In genomic region chr4:136526412-136526811, GRCm38 (mm10) we compare ENCODE assay signal across 9 mouse cellular contexts. TPM values are rescaled to one million over a fixed set of nuclear protein-coding genes. Genes with fewer than 3 reads are reported as not detected.
DNase-seq lines count a peak whose midpoint lies in the region; ATAC-seq lines count a peak whose summit lies in the region.
"Had no signal": no experiment of that assay in that cellular context is flagged by ENCODE, and none has a peak within 500 bp of the region (broad histone marks: within the 10 kb centered on the region; RNA-seq: fewer than 3 reads in every experiment).

No protein-coding gene starts in this region.

- H3K4me3 ChIP-seq in heart, embryonic 12.5 days = no peak overlapping the region
- no peak overlapping the region for H3K4me3 ChIP-seq in heart, embryonic 15.5 days
- H3K4me3 ChIP-seq: limb, embryonic 13.5 days had no signal

- H3K9ac ChIP-seq in heart, embryonic 12.5 days = no peak overlapping the region
- H3K9ac ChIP-seq in heart, embryonic 15.5 days = no peak overlapping the region
- H3K9ac ChIP-seq: limb, embryonic 13.5 days had no signal

- peaks cover 22% of the 10 kb centered on the region for H3K36me3 ChIP-seq in heart, embryonic 12.5 days
- peaks cover 3% of the 10 kb centered on the region; the same call in 1 of the 2 replicates for H3K36me3 ChIP-seq in heart, embryonic 15.5 days

- H3K4me1 ChIP-seq in heart, embryonic 12.5 days (replicated peaks) = no peaks in the 10 kb centered on the region
- no peaks in the 10 kb centered on the region; the same call in 1 of the 2 replicates for H3K4me1 ChIP-seq in heart, embryonic 15.5 days (replicated peaks)
- H3K4me1 ChIP-seq: limb, embryonic 13.5 days had no signal

- H3K4me2 ChIP-seq in heart, embryonic 12.5 days = no peak overlapping the region
- no peak overlapping the region for H3K4me2 ChIP-seq in heart, embryonic 15.5 days
- H3K4me2 ChIP-seq: limb, embryonic 13.5 days had no signal

- no peak overlapping the region for H3K27ac ChIP-seq in heart, embryonic 12.5 days (ENCODE audit: poor library complexity, severe bottlenecking)
- no peak overlapping the region for H3K27ac ChIP-seq in heart, embryonic 15.5 days
- H3K27ac ChIP-seq: limb, embryonic 13.5 days had no signal

- DNase-seq in heart, adult 18-20 months = peak; percentile 58 to 78
- DNase-seq in Muller cell, postnatal 12 days (ENCODE audit: inconsistent ontology term) = peak; percentile 26
- DNase-seq in cerebellum, postnatal 14 days = peak; percentile 77 to 82
- peak; percentile 82 for DNase-seq in kidney, postnatal 10 days
- peak; percentile 63 for DNase-seq in lung, postnatal 10 days
- DNase-seq in skeletal muscle tissue, adult 2 months (ENCODE audit: low read depth, low spot score) = peak; percentile 27

- WGBS in heart, embryonic 12.5 days = 18% methylated on average over 4 of the region's 4 CpGs
- WGBS in heart, embryonic 15.5 days = 24% methylated on average over 4 of the region's 4 CpGs

- no peaks in the 10 kb centered on the region for H3K27me3 ChIP-seq in heart, embryonic 12.5 days (replicated peaks)
- no peaks in the 10 kb centered on the region for H3K27me3 ChIP-seq in heart, embryonic 15.5 days
- H3K27me3 ChIP-seq: limb, embryonic 13.5 days had no signal

- no peaks in the 10 kb centered on the region for H3K9me3 ChIP-seq in heart, embryonic 12.5 days (replicated peaks)
- no peaks in the 10 kb centered on the region for H3K9me3 ChIP-seq in heart, embryonic 15.5 days (replicated peaks)
- H3K9me3 ChIP-seq: limb, embryonic 13.5 days had no signal

- no peak for ATAC-seq in heart, embryonic 12.5 days (ENCODE audit: insufficient number of reproducible peaks, low FRiP score)
- peak; percentile 50; the same call in 1 of the 2 replicates for ATAC-seq in heart, embryonic 15.5 days (replicated peaks; ENCODE audit: insufficient number of reproducible peaks, insufficient read depth, low FRiP score, low read depth)

RNA-seq across cellular contexts. Expression of gene Luzp1, which starts 56.9 kb away (rescaled TPM):
- 10 to 100 TPM; 29.3 to 38.1 TPM for total RNA-seq in heart, adult 18-20 months (2021)
- 83.8 and 95.1 TPM in 2 replicates for polyA plus RNA-seq in heart, embryonic 12.5 days (2016; fragmentation: Nextera tagmentation; extraction: Ambion mirVana)
- polyA plus RNA-seq in heart, embryonic 15.5 days (2015; fragmentation: Nextera tagmentation; extraction: Ambion mirVana) = 99.5 and 104 TPM in 2 replicates

Comparison
In these comparisons a context has a peak if more than half of its experiments do, and no peak if none do; other contexts are left out.
1. DNase-seq: peak in every context shown above with its lines; median percentile 82 in kidney, postnatal 10 days; 80 in cerebellum, postnatal 14 days; 68 in heart, adult 18-20 months; 63 in lung, postnatal 10 days; 27 in skeletal muscle tissue, adult 2 months; 26 in Muller cell, postnatal 12 days.